Mouse (Mus musculus): ENCODE results near the gene Mrgpra9.
"Not testable (repeated sequence)": the region's sequence is repeated elsewhere in the genome, so short reads cannot be mapped to it uniquely, and the experiment has no call there.

Gene Mrgpra9

DNA sequence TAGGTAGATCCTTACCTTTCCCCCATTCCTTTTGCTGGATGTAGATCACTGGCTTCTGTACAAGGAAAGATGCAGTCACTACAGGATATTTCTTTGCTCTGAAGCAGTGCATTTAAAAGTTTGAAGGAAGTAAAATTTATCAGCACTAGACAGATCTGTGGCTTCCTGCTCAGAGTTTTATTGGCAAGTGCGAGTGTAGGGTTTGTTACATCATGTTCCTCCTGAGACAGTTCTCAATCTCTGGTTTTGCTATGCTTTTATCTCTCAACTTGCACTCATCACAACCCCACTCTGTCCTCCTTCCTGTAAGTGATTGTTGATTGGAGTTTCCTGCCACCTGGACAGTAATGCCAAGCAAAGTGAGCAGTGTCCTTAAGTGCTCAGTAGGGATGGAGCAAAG is at the start of gene Mrgpra9:
TSS of gene Mrgpra9 (minus strand) at position 79 of the 400 bp plus-strand sequence.
- in situ Hi-C loops (cut with MboI; ENCODE audit: low pct_unique_long_range_greater_than_20kb in 1 of 2, low sequenced_read_pairs in 2 of 2, unreplicated experiment in 1 of 2), result no loop called here

DNA sequence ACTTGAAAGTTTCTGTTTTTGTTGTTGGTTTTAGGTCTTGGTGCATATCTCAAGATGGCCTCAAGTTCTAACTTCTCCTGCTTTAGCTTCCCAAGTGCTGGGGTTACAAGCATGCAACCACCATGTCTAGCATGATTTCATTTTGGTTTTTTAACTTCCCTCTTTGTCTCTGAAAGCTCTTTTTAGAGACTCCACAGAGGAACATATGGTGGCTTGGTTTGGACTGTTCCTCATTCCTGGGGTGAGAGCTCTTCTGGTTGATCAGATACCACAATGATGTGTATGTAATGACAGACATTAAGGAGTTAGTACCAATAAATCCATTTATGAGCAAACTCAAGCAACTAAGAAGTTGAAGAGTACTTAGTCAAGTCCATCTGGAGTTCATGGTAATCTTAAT is 47.0 kb upstream of the Mrgpra9 start:
- in situ Hi-C loops (cut with MboI; ENCODE audit: low pct_unique_long_range_greater_than_20kb in 1 of 2, low sequenced_read_pairs in 2 of 2, unreplicated experiment in 1 of 2), result loop anchor here in 1 of 2 experiments (25.0 kb wide), 1 partner anchor 388 kb away; no protein-coding TSS in a partner anchor

DNA sequence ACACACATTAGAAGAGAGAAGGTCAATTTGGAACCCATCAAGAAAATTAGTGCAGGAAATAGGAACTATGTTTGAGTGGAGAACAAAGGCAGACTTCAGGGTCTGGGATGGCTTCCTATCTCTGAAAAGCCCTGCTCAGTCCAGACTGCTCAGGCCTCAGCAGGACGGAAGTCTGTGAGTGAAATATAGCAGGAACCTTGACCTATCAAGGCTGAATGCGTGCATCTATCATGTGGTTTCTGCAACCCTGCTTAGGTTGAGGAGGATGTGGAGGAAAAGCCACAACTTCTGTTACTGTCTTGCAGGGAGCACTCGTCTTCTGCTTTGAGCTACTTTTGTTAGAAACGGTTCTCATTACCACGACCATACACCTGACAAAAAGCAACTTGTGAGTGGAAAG is 18.9 kb upstream of the Mrgpra9 start:
- in situ Hi-C loops (cut with MboI; ENCODE audit: low pct_unique_long_range_greater_than_20kb in 1 of 2, low sequenced_read_pairs in 2 of 2, unreplicated experiment in 1 of 2), result not testable (repeated sequence)

DNA sequence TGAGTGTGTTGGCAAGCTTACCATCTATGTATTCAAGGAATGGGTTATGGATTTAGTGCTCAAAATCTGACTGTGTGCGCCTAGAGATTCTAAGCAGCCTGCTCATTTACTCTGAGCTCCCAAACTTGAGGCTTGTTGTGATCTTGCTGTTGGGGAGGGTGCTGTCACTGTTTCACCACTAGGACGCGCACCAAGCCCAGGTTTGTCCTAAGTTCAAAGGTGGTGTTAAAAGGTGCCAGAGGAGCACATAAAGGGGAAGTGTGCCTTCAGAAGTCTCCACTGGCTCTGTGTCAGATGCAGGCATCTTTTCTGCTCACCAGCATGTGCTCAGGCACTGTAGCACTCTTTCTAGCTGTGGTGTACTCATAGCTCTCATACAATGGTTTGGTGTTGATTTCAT is 8.0 kb downstream of the Mrgpra9 start:
- in situ Hi-C loops (cut with MboI; ENCODE audit: low pct_unique_long_range_greater_than_20kb in 1 of 2, low sequenced_read_pairs in 2 of 2, unreplicated experiment in 1 of 2), result no loop called here

DNA sequence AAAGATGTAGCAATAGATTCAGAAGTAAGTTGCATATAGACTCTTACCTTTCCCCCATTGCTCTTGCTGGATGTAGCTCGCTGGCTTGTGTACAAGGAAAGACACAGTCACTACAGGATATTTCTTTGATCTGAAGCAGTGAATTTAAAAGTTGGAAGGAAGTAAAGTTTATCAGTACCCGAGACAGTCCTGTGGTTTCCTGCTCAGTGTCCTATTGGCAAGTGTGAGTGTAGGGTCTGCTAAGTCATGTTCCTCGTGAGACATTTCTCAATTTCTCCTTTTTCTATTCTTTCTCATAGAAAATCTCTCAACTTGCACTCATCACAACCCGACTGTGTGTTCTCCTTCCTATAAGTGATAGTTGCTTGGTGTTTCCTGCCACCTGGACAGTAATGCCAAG is 47.8 kb downstream of the Mrgpra9 start, which contains the start of gene Mrgpra6:
TSS of gene Mrgpra6 (minus strand) at position 91 of the 400 bp plus-strand sequence.
- in situ Hi-C loops (cut with MboI; ENCODE audit: low pct_unique_long_range_greater_than_20kb in 1 of 2, low sequenced_read_pairs in 2 of 2, unreplicated experiment in 1 of 2), result no loop called here

DNA sequence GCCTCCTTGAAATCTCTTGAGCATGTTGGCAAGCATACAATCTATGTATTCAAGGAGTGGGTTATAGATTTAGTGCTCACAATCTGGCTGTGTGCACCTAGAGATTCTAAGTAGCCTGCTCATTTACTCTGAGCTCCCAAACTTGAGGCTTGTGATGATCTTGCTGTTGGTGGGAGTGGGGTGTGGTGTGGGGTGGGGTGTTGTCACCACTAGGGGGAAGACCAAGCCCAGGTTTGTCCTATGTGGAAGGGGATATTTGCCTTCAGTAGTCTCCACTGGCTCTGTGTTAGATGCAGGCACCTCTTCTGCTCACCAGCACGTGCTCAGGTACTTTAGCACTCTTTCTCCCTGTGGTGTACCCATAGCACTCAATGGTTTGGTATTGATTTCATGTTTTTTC is 57.4 kb downstream of the Mrgpra9 start:
- in situ Hi-C loops (cut with MboI; ENCODE audit: low pct_unique_long_range_greater_than_20kb in 1 of 2, low sequenced_read_pairs in 2 of 2, unreplicated experiment in 1 of 2), result no loop called here
